Mouse (Mus musculus) heart, adult 2 months (tissue): ENCODE data around the gene Ephb1.

Experiments used
- CTCF ChIP-seq: fragments of 200-600 bp; IDR thresholded peaks from 2 replicates; pipeline ENCODE4 v1.8.1; 2022; ENCODE audit warnings: antibody characterized with exemption, mild to moderate bottlenecking, moderate library complexity
- EP300 ChIP-seq: fragments of 200-500 bp; IDR thresholded peaks from 2 replicates; pipeline ENCODE4 v1.6.1; 2011; ENCODE audit warnings: low read depth, low read length, control low read depth; ENCODE audit not compliant: insufficient read depth
- POLR2A ChIP-seq: fragments of 200-500 bp; IDR thresholded peaks from 2 replicates; pipeline ENCODE4 v1.6.1; 2011; ENCODE audit warnings: mild to moderate bottlenecking, low read depth, low read length, control low read depth; ENCODE audit not compliant: insufficient read depth

GRCm38 (mm10) chr9:102180070-102180469 is 174.4 kb downstream of the Ephb1 start:
- no peak for TF ChIP-seq POLR2A
- TF ChIP-seq EP300: no peak
- TF ChIP-seq CTCF: no peak
